Mouse (Mus musculus): ENCODE results near the gene Rnf130. TPM values are rescaled to one million over a fixed set of nuclear protein-coding genes. Genes with fewer than 3 reads are reported as not detected.

The Rnf130 gene
- polyA plus RNA-seq, 1 experiment from 2014 or later: 92.3 TPM

DNA sequence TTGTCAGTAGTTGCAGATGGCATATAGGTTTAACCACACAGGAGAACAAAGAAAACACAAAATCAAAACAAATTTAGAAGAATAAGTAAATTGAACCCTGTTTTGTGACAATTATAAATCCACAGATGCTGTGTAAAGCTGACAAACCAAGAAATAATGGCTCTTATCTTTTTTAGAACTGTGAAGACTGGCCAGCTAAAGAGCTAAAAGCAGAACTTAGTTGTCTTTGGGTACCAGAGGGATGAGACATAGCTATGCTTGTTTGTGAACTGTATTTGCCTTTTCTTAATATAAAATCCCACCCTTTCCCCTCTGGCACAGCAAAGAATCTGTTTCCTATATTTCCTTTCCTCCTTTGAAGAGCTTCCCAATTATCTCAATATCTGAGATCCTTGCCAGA, 9.0 kb downstream of the Rnf130 start:
- DNase-seq (ENCODE audit: low spot score) (no peak), ATAC-seq (replicated peaks; ENCODE audit: low FRiP score) (no peak)
- Histone ChIP-seq H3K4me2 (ENCODE audit: low read depth, low read length, severe bottlenecking) (no peak overlapping the region), H3K4me3 (ENCODE audit: low read depth, low read length) (no peak overlapping the region), H3K36me3 (ENCODE audit: control insufficient read depth, insufficient read depth, low read length) (no peaks in the 10 kb centered on the region), H3K27me3 (ENCODE audit: control insufficient read depth, insufficient read depth, low read length) (no peaks in the 10 kb centered on the region), H3K9me3 (ENCODE audit: control insufficient read depth, low read length) (no peaks in the 10 kb centered on the region), H3K4me1 (replicated peaks; ENCODE audit: control insufficient read depth, insufficient read depth, low read length) (no peaks in the 10 kb centered on the region), H3K9ac (ENCODE audit: low read length) (no peak overlapping the region), H3K27ac (ENCODE audit: low read depth, low read length) (no peak overlapping the region)

DNA sequence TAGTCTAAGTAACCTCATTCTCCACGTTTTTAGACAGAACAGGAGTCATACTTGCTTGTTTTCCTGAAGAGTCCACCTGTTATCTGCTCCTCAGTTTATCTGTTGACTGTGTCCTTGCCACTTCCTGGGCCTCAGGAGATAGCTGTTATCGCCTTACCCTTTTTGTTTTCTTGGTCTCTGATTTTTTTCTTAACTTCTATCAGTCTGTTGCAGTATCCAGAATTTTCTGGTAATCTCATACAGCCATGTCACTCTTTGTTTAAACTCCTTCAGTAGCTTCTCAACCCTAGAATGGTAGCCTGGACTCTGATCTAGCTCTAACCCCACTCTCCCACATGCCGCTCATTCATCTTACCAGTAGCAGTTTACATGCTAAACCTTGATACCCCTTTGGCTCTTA, 10.6 kb downstream of the Rnf130 start:
- Histone ChIP-seq H3K27me3 (ENCODE audit: control insufficient read depth, insufficient read depth, low read length) (no peaks in the 10 kb centered on the region), H3K4me3 (ENCODE audit: low read depth, low read length) (no peak overlapping the region), H3K9me3 (ENCODE audit: control insufficient read depth, low read length) (no peaks in the 10 kb centered on the region), H3K27ac (ENCODE audit: low read depth, low read length) (no peak overlapping the region), H3K36me3 (ENCODE audit: control insufficient read depth, insufficient read depth, low read length) (no peaks in the 10 kb centered on the region), H3K4me2 (ENCODE audit: low read depth, low read length, severe bottlenecking) (no peak overlapping the region), H3K9ac (ENCODE audit: low read length) (no peak overlapping the region), H3K4me1 (replicated peaks; ENCODE audit: control insufficient read depth, insufficient read depth, low read length) (no peaks in the 10 kb centered on the region)
- no peak for DNase-seq (ENCODE audit: low spot score)
- ATAC-seq (replicated peaks; ENCODE audit: low FRiP score): no peak
- WGBS: 82% methylated on average over 3 of the region's 3 CpGs

DNA sequence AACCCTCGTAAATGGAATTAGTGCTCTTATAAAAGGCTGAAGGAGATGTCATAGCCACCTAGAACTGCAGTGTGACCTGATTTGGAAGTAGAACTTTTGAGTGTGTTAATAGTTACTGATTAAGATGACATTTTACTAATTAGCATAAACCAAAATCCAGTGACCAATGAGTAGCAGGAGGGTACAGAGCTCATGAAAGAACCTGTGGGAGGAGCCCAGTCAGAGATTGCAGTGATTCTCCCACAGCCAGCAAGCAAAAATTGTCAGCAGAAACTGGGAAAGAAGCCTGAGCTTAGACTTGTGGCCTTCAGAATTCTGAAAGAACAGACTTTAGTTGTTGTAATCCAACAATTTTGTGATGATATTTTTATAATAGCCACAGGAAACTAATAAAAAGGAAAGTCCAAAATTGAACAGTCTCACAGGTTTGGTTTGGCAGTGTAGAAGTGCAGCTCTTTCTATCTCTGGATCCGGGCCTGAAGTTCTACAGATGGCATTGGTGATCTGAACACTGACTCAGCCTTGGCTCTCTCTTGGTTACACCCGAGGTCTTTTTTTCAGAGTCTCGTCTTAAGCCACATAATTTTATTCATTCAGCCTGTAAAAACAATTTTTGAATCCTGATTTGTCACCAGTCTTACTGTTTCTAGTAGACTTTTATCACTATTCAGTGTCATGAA, 11.8 kb downstream of the Rnf130 start:
- ATAC-seq (replicated peaks; ENCODE audit: low FRiP score) (no peak), DNase-seq (ENCODE audit: low spot score) (no peak)
- Histone ChIP-seq H3K4me2 (ENCODE audit: low read depth, low read length, severe bottlenecking) (no peak overlapping the region), H3K27ac (ENCODE audit: low read depth, low read length) (no peak overlapping the region), H3K9ac (ENCODE audit: low read length) (no peak overlapping the region), H3K4me1 (replicated peaks; ENCODE audit: control insufficient read depth, insufficient read depth, low read length) (no peaks in the 10 kb centered on the region), H3K9me3 (ENCODE audit: control insufficient read depth, low read length) (no peaks in the 10 kb centered on the region), H3K27me3 (ENCODE audit: control insufficient read depth, insufficient read depth, low read length) (no peaks in the 10 kb centered on the region), H3K36me3 (ENCODE audit: control insufficient read depth, insufficient read depth, low read length) (no peaks in the 10 kb centered on the region), H3K4me3 (ENCODE audit: low read depth, low read length) (no peak overlapping the region)
- 92% methylated on average over 4 of the region's 4 CpGs for WGBS

DNA sequence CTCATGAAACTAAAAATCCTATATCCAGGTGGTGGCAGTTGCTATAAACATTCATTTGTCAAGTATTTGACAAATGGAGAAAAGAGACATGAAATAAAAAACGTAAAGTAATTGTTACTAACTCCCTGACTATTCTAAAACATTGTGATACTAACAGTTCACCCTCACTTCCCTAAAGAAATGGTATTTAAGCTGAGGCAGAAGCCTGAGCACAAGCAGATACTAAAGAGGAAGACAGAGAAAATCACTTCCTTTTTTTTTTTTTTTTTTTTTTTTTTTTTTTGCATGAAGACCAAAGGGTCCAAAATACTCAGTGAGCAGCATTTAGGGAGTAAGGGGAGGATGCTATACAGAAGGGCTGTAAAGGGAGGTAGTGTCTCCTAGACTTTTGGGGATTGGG, 13.6 kb downstream of the Rnf130 start:
- H3K36me3 ChIP-seq (ENCODE audit: control insufficient read depth, insufficient read depth, low read length): no peaks in the 10 kb centered on the region
- no peaks in the 10 kb centered on the region for H3K9me3 ChIP-seq (ENCODE audit: control insufficient read depth, low read length)
- no peak overlapping the region for H3K9ac ChIP-seq (ENCODE audit: low read length)
- ATAC-seq (replicated peaks; ENCODE audit: low FRiP score) (no peak), DNase-seq (ENCODE audit: low spot score) (no peak)
- H3K27me3 ChIP-seq (ENCODE audit: control insufficient read depth, insufficient read depth, low read length): no peaks in the 10 kb centered on the region
- WGBS: 94% methylated on average over 1 of the region's 1 CpGs
- H3K27ac ChIP-seq (ENCODE audit: low read depth, low read length): no peak overlapping the region
- no peak overlapping the region for H3K4me2 ChIP-seq (ENCODE audit: low read depth, low read length, severe bottlenecking)
- no peaks in the 10 kb centered on the region for H3K4me1 ChIP-seq (replicated peaks; ENCODE audit: control insufficient read depth, insufficient read depth, low read length)
- no peak overlapping the region for H3K4me3 ChIP-seq (ENCODE audit: low read depth, low read length)

DNA sequence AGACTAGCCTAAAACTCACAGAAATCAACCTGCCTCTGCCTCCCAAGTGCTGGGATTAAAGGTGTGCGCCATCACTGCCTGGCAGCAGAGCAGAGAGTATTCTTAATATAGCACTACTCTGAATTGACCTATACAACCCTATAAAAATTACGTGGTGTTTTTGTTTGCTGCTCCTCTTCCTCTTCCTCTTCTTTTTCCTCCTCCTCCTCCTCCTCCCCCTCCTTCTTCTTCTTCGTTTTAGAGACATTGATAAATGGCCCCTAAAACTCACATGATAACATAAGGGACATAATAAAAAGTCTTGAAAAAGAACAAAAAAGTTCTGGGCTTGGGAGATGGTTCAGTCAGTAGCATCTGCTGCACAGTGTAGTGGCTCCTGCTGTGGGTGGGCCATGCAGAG, 16.0 kb downstream of the Rnf130 start:
- Histone ChIP-seq H3K9ac (ENCODE audit: low read length) (no peak overlapping the region), H3K27me3 (ENCODE audit: control insufficient read depth, insufficient read depth, low read length) (no peaks in the 10 kb centered on the region), H3K4me1 (replicated peaks; ENCODE audit: control insufficient read depth, insufficient read depth, low read length) (no peaks in the 10 kb centered on the region), H3K4me2 (ENCODE audit: low read depth, low read length, severe bottlenecking) (no peak overlapping the region), H3K9me3 (ENCODE audit: control insufficient read depth, low read length) (no peaks in the 10 kb centered on the region), H3K4me3 (ENCODE audit: low read depth, low read length) (no peak overlapping the region), H3K27ac (ENCODE audit: low read depth, low read length) (no peak overlapping the region), H3K36me3 (ENCODE audit: control insufficient read depth, insufficient read depth, low read length) (no peaks in the 10 kb centered on the region)
- DNase-seq (ENCODE audit: low spot score) (no peak), ATAC-seq (replicated peaks; ENCODE audit: low FRiP score) (no peak)
- 92% methylated on average over 3 of the region's 3 CpGs for WGBS

DNA sequence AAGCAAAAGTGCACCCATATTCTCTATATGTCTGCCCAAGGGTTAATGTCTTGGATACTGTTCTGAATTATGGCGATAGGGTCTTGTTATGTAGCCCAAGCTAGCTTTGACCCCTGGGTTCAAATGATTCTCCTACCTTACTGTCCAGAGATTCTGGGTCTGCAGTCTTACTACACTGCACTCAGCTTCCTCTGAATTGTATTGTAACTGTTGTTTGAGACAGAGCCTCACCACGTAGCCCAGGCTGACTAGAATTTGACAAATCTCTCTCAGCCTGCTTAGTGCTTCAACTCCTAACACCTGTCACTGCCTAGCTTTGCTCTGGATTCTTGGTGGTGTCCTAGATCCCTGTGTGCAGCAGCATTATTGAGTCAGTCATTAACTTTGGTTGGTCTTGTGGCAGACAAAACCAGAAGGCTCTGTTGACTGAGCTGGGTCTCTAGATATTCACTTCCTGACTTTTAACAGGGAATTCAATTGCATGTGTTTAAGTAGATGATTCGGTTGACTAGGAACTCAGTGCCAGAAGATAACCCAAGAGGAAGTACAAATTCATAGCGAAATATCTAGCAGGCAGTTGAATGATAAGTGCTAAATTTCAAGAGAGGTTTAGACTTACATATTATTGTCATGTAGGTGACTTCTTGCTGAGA, 17.3 kb downstream of the Rnf130 start:
- Histone ChIP-seq H3K36me3 (ENCODE audit: control insufficient read depth, insufficient read depth, low read length) (no peaks in the 10 kb centered on the region), H3K4me3 (ENCODE audit: low read depth, low read length) (no peak overlapping the region), H3K9ac (ENCODE audit: low read length) (no peak overlapping the region), H3K4me2 (ENCODE audit: low read depth, low read length, severe bottlenecking) (no peak overlapping the region), H3K9me3 (ENCODE audit: control insufficient read depth, low read length) (no peaks in the 10 kb centered on the region), H3K4me1 (replicated peaks; ENCODE audit: control insufficient read depth, insufficient read depth, low read length) (no peaks in the 10 kb centered on the region), H3K27ac (ENCODE audit: low read depth, low read length) (no peak overlapping the region), H3K27me3 (ENCODE audit: control insufficient read depth, insufficient read depth, low read length) (no peaks in the 10 kb centered on the region)
- 91% methylated on average over 4 of the region's 4 CpGs for WGBS
- DNase-seq (ENCODE audit: low spot score): no peak
- ATAC-seq (replicated peaks; ENCODE audit: low FRiP score): no peak

DNA sequence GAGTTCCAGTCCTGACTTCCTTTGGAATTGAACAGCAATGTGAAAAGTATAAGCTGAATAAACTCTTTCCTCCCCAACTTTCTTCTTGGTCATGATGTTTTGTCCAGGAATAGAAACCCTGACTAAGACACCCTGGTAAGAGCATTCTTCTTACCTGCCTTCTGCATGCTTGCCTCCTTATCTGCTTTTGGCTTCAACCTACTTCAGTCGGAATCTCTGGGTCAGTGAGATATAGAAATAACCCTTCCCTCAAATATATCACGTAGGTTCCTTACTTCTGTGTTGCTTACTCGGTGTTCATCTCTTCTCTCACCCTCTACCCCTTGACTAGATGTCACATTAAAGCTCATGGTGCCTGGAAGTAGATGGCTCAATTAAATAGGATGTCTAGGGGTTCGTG, 19.3 kb downstream of the Rnf130 start:
- H3K9me3 ChIP-seq (ENCODE audit: control insufficient read depth, low read length): no peaks in the 10 kb centered on the region
- no peak overlapping the region for H3K4me2 ChIP-seq (ENCODE audit: low read depth, low read length, severe bottlenecking)
- no peak overlapping the region for H3K9ac ChIP-seq (ENCODE audit: low read length)
- no peaks in the 10 kb centered on the region for H3K36me3 ChIP-seq (ENCODE audit: control insufficient read depth, insufficient read depth, low read length)
- H3K4me1 ChIP-seq (replicated peaks; ENCODE audit: control insufficient read depth, insufficient read depth, low read length): no peaks in the 10 kb centered on the region
- H3K27ac ChIP-seq (ENCODE audit: low read depth, low read length): no peak overlapping the region
- DNase-seq (ENCODE audit: low spot score): no peak
- H3K4me3 ChIP-seq (ENCODE audit: low read depth, low read length): no peak overlapping the region
- WGBS: 93% methylated on average over 4 of the region's 4 CpGs
- H3K27me3 ChIP-seq (ENCODE audit: control insufficient read depth, insufficient read depth, low read length): no peaks in the 10 kb centered on the region
- no peak for ATAC-seq (replicated peaks; ENCODE audit: low FRiP score)

DNA sequence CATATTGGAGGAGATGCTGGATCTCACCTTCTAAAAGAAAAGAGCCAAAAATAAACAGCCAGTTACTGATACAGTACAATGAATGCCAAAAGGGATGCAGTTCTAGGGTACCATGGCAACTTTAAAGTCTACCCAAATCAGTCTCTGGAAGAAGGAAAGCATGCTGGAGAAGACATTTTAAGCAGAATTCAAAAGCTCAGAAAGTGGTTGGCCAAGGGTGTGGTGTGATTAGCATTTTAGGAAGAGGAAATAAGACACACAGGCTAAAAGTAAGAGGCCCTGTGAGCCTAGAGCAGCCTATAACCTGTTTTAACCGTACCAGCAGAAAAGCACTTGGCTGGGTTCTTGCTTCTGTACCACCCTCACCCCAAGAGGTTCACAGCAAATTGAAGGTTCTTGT, 22.5 kb downstream of the Rnf130 start:
- Histone ChIP-seq H3K27me3 (ENCODE audit: control insufficient read depth, insufficient read depth, low read length) (no peaks in the 10 kb centered on the region), H3K9ac (ENCODE audit: low read length) (no peak overlapping the region), H3K4me3 (ENCODE audit: low read depth, low read length) (no peak overlapping the region), H3K36me3 (ENCODE audit: control insufficient read depth, insufficient read depth, low read length) (no peaks in the 10 kb centered on the region), H3K4me1 (replicated peaks; ENCODE audit: control insufficient read depth, insufficient read depth, low read length) (no peaks in the 10 kb centered on the region), H3K9me3 (ENCODE audit: control insufficient read depth, low read length) (no peaks in the 10 kb centered on the region), H3K4me2 (ENCODE audit: low read depth, low read length, severe bottlenecking) (no peak overlapping the region), H3K27ac (ENCODE audit: low read depth, low read length) (no peak overlapping the region)
- no peak for ATAC-seq (replicated peaks; ENCODE audit: low FRiP score)
- no peak for DNase-seq (ENCODE audit: low spot score)
- 94% methylated on average over 1 of the region's 1 CpGs for WGBS

- Histone ChIP-seq H3K9ac (ENCODE audit: low read length) (no peak overlapping the region), H3K4me3 (ENCODE audit: low read depth, low read length) (no peak overlapping the region), H3K4me2 (ENCODE audit: low read depth, low read length, severe bottlenecking) (no peak overlapping the region), H3K9me3 (ENCODE audit: control insufficient read depth, low read length) (no peaks in the 10 kb centered on the region), H3K27ac (ENCODE audit: low read depth, low read length) (no peak overlapping the region), H3K4me1 (replicated peaks; ENCODE audit: control insufficient read depth, insufficient read depth, low read length) (no peaks in the 10 kb centered on the region), H3K27me3 (ENCODE audit: control insufficient read depth, insufficient read depth, low read length) (no peaks in the 10 kb centered on the region), H3K36me3 (ENCODE audit: control insufficient read depth, insufficient read depth, low read length) (no peaks in the 10 kb centered on the region)
- ATAC-seq (replicated peaks; ENCODE audit: low FRiP score) (no peak), DNase-seq (ENCODE audit: low spot score) (no peak)
- 93% methylated on average over 6 of the region's 6 CpGs for WGBS
Observed at GRCm38 (mm10) chr11:50048115-50048514, 23.0 kb downstream of the Rnf130 start.

All from forebrain, embryonic 11.5 days (tissue).